Mouse (Mus musculus) monocyte, adult 2 months (primary cell): ENCODE measurements around the gene Col2a1.

Experiments
- DNase-seq, 2 experiments: peaks; one replicate each; pipeline ENCODE4 v3.0.0; 2022; ENCODE audit warnings: low spot score in 2 of 2, low read depth in 1 of 2

Col2a1 gene

DNA sequence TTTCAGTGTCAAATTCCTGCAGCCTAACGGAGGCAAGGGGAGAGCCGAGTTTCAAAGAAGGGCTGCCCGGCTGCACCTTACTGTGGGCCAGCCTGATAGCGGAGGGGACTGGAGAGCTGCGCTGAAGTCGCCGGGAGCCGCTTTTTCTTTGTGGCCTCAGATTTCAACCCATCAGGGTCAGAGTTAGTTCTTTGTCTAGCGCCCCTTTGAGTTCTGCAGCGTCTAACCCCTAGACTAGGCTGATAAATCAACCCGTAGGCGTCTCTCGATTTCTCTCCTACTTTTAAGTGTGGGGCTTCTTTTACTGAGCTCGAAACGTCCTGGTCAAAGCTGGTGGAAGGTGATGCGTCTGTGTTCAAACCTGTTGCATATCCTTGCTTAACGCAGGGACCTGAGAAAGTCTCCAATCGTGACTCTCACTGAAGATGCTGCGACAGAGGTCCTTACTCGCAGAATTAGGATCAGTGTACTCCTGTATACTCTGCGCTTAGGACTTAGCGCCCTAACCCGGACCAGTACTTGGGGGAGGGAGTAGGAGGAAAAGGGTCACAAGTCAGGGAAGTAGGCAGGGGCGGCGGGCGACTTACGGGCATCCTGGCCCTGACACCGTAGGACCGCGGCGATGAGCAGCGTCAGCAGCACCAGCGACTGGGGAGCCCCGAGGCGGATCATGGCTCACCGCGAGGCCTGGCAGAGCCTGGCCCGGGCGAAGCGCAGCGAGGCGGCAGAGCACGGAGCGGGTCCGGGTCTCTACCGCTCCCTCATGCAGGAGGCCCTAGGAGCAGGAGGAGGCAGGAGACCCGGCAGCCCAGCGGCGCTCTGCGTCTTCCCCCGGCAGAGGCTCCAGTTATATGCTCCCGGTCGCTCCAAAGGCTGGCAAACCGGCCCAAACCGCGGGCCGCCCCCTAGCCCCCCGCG, at the start of gene Col2a1:
Gene Col2a1, minus strand, starts transcription at position 874 of the 918 bp plus-strand sequence.
- no peak for DNase-seq

DNA sequence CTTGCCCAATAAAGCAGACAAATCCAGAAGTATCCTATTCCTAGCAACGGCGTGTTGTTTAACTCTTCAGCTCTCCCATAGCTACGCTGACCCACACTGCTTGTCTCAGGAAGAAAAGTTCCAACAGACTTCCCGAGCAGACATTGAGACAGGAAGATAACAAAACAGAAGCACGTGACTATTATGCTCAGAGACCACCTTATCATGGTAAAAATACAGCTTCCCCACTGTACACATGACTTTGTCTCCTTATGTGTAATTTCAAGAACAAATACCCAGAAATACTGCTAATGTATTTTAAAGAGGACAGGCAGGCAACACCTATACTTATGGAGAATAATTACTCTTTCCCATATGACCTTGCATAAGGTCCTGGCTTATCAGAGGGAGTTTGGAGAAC, 47.2 kb upstream of the Col2a1 start:
- no peak for DNase-seq

DNA sequence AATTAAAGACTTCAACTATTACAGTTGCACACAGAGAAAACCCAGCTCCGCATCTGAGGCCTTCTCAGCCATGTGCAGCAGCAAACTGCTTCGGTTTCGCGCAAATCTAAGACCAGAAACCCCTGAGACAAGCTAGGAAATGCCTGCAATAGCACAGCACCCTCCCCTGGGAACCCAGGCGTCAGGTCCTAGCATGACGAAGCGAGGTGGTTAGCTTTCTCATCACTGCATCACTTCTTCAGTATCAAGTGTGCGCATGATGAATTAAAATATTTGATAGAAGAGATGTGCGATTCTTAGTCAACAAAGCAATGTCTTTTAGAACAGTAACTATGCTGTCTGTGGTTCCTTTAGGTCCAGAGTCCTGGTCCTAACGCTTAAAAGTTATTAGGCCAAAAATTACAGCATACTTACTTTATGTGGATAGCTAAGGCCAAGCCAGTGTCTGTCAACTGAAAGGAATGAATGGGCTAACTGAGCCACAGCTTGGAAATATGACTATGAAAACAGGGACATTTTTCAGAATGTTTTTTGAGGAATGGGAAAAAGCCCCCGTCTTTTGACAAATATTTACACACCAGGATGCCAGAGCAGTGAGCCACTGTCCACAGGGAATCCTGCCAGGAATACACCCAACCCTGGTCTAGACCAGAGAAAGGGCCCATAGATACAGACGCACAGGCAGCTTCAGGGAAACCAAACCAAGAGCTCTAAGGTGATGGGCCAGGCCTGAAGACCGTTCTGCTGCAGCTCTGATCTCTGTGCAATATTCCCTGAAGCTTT, 44.6 kb upstream of the Col2a1 start:
- no peak for DNase-seq

DNA sequence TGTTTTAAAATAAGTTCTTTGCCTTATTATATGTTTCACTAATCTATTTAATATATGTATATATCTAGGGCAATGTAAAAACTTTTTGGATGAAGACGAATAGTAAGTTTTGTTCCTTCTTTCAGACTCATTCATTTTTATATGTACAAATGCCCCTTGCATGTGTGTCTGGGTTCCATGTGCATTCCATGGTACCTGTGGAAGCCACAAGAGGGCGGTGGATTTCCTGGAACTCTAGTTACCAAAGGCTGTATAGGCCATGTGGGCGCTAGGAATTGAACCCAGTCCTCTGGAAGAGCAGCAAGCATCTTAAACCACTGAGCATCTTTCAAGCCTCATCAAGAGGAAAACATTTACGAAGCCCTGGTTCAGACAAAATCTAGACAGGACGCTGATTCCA, 39.9 kb upstream of the Col2a1 start:
- no peak for DNase-seq

DNA sequence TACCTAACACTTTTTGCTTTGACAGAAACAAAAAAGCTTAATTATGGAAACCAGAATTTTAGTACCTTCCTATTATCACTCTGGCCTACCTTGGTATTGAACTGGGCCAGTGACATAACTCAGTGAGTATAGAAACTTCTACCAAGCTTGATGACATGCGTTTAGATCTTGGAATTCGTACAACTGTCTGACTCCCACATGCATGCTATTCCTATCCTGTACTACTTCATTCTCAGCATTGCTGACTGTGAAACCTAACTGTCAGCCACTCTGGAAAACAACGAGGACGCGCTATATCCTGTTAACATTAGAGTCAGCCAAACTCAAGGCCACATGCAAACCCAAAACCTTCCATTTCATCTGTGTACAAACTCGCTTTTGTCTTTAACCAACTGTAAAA, 39.5 kb upstream of the Col2a1 start:
- DNase-seq = no peak

DNA sequence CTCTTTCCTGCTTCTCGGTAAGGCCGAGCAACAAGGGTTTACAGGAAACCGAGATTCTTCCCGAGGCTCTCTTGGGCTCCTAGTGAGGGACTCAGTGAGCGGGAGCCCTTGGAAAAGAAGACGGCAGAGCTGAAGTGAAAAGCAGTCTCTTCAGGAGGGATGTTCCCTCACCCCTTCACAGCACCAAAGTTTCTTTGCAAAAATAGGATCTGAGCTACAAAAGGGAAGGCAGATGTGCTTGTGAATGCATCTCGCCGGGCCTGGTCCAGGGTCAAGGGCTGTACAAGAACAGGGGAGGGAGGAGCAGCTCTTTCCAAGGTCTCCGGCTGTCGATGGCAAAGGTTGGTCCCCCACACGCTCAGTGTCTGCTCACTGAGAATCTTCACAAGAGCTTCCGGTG, 38.0 kb upstream of the Col2a1 start:
- no peak for DNase-seq

DNA sequence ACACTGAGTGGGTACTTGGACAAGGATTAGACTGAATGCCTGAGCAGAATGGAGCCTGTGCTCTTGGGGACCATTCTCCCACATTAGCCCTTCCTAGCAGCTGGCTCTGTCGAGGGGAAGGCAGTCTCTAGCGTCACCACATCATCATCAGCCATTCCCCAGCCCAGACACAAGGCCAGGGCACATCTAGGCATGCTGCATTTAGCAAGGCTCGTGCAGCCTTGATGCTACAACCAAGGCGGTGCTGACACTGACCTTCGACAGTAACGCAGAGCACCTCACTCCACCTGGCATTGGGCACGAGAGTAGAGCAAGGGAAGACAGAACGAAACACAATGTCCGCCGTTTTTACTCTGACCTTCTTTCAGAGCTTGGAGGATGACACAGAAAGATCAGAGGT, 35.2 kb upstream of the Col2a1 start:
- DNase-seq = no peak

DNA sequence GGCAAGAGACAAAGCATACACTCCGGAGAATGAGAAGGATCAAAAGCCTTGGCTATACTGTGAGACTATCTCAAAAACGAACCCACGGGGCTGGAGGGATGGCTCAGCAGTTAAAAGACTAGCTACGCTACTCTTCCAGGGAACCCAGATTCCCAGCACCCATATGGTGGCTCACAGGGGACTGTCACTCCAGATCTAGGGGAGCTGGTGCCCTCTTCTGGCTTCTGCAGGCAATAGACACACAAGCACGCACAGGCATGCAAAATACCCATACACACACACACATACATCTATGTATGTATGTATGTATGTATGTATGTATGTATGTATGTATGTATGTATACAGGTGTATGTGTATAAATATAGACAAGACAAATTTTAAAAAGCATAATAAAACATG, 32.1 kb upstream of the Col2a1 start:
- no peak for DNase-seq

DNA sequence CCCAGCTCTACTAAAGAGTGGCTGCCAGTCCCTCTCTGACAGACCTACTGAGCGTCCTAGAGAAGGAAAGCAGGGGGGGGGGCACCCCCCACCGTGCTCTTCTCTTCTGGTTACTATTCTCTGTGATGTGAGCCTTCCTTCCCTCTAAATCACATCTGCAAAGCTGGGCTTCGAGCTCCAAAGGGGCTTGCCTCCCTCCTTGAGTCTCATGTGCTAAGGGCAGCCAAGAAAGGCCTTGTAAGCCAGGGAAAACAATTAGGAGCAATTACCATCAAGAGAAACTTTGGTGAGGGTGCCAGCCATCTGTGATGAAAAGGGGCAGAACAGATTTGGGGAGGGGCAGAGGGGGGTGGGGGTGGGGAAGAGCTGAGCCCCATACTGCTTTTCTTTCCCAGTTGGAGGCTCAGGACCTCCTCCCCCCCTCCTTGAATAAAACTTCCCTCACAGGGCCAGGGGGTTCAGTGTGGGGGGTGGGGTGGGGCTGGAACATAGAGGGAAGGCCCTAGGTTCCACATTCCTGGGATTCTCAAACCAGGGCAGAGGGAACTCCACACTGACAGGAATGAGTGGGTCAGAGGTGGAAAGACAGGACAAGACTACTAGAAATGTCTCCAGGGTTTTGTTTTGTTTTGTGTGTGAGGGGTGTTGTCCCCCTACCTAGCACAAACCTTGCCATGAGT, 30.7 kb upstream of the Col2a1 start:
- no peak for DNase-seq

DNA sequence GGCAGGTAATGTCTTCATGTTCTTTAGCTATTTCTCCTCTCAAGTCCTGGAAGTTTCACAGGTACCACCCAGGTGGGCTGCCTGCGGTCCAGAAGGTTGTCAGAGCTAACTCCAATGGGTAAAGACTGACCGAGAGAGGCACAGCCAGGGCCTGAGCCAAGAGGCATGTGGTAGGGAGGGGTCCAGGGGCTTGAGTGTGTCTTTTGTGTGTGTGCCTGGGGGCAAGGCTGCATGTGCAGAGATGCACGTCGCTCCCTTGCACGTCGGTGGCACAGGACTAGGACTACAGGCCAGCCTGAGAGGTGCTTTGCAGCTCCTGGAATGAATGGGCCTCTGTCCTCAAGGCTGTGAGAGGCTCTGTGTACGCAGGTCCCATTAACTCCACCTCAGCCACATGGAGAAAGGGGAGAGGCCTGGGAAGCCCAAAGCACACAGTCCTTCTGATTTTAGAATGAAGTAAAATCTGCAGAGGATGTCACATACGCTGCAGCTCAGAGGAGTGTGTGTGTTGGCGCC, 28.8 kb upstream of the Col2a1 start:
- no peak for DNase-seq

DNA sequence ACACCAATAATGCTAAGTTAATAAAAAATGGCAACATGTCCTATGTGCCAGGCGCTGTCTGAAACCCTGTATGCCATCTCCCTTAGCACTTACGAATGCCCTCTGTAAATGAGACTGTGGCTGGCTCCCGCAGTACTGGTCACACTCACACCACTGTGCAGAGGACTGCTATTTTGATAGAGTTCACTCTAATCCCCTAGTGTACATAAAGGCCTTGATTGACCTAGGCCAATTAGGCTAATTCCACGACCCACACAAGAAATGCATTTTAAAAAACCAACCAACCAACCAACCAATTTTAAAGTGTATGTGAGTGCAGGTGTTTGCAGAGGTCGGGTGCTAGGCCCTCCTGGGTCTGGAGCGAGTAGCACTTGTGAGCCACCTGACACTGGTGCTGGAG, 25.3 kb upstream of the Col2a1 start:
- DNase-seq = no peak

DNA sequence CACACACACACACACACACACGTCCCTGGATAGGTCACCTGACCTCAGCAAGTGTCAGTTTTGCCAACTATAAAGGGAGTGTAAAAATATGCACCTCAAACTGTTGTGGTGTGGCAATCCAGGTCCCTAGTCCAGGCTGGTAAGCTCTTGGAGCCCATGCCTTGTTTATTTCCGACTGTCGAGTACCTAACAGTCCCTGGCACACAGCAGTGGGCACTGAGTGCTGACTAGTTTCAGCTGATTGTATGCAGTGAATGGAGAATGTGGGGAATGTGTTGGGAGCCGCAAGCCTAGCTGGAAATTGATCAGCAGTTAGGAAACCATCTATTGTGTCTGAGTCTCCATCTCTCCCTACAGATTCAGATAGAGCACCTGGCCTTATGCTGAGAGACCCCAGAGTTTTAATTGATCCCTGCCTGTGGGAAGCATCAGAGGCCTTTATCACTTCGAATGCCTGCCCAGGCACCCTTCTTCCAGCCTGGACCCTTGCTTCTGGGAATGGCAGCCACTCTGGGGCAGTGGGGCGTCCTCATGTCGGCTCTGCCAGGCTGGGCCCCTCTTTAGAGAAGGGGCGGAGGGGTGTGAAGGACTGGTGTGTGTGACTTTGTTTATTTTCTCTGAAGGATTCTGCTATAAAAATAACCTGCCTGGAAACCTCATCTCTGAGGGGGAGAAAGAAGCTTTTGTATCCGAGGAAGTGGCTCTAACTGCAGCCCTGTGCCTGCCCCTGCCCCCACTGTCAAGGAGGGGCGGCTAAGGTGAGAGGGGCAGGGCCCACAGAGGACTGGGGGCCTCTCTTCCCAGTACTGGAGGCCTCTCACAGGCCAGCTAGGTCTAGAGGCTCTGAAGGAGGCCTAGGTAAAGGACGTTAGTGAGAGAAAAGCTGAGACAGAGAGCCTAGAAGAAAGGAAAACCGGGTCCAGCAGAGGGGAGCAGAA, 22.7 kb upstream of the Col2a1 start:
- no peak for DNase-seq

DNA sequence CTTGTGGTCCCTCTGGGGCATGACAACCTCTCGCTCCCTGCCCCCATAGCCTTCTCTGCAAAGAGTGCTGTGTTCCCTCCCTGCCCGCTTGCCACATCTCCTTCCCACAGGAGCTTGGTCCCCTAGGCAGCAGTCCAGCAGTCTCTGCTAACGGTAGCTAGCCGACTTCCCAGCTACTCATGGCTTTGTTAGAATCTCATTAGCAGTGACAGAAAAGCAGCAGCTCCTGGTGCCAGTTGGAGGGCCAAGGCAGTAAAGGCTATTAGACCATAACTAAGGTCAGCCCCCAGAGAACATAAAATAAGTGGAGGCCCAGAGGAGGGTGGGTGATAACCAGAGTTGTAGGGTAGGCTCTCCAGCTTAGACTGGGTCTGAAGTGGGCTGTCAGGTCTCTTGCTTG, 21.1 kb upstream of the Col2a1 start:
- no peak for DNase-seq

DNA sequence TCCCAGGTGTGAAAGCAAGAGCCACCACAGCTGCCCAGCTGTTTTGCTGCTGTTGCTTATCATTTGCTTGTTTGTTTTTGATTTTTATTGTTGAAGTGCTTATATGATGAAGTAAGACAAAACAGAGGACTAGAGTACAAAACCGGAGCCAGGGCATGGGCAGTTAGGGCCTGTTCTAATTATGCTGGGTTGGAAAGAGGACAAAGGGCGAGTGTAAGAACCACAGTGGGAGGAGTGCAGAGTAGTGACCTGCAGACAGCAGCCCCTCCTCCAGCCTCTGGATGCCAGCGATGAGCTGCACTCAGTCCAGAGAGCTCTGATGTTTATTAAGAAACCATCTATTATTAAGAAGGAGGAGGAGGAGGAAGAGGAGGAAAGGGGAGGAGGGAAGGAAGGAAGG, 18.6 kb upstream of the Col2a1 start:
- no peak for DNase-seq

DNA sequence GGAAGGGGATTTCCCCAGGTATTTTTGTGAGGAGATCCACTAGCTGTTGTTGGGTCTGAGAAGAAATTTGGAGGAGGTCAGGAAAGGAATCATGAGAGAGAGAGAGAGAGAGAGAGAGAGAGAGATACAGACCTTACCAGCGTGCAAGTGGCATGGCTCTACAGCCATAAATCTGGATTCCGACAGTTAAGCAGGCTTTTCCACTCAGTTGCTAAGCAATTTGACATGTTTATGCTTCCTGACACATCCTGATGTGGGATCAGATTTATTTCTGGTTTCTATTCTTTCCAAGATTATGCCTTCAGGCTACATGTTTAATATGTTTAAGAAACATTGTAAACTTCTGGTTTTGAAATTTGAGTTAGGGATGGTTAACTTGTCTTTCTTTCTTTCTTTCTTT, 17.4 kb upstream of the Col2a1 start:
- DNase-seq = no peak

DNA sequence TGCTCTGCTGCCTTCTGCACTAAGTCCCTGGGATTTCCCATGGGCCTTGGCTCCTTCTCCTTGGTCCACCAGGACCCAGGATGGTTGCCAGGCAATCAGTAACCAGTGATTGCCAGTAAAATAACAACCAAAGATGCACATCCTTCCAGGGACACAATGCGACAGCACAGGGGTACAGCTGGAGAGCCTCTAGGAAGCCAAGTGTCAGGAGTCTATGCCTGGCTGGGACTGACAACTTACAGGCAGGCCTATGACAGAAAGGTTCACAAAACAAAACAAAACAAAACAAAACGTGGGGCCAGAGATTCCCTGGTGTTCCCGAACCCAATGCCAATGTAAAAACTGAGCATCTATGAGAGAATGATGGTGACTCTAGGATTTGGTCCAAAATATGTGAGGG, 14.6 kb upstream of the Col2a1 start:
- DNase-seq = no peak

DNA sequence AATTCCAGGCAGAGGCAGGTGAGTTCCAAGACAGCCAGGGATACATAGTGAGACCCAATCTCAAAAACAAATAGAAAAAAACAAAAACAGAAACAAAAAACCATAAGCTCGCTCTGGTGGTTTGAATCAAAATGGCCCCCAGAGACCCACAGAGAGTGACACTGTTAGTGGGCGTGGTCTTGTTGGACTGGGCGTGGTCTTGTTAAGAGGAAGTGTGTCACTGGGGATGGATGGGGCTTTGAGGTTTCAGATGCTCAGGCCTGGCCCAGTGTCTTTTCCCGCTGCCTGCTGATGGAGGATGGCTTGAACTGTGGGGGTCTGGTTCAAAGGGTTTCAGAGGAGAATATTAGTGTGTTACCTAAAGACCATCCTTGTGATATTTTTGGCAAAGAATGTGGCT, 13.4 kb upstream of the Col2a1 start:
- no peak for DNase-seq

DNA sequence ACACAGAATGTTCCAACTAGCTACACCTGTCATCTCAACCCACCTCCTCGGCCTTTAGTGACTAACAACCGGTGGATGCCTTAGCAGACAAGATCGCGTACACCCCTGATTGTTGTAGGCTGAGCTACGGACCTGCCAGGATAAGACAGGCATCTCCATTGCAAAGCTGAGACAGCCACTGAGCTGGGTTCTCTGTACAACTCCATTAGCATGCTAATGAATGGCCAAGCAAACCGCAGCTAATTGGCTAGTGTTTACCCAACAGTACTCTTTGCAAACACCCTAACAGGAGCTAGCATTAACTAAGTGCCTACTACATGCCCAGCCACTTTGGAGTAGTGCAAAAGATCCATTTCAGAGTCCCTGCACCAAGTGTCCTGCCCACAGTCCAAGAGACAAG, 8.3 kb upstream of the Col2a1 start:
- no peak for DNase-seq

DNA sequence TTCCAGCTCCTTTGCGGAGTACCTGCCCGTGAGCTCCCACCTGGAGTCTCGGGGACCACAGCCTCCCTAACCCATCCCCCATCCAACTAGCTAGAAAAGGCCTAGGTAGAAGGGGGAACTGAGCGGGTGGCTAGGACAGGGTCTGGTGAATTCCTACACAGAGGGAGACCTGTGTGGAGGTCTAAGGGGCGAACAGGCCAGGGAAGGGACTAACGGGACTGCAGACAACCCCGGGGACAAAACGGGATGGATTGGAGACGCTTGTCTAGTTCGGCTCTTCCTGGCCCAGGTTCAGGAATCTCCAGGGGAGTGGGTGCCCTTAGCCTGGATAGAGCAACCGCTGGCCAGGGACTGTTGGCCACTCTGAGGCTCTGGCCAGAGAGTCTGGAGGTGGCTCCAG, 686 bp upstream of the Col2a1 start:
- no peak for DNase-seq

DNA sequence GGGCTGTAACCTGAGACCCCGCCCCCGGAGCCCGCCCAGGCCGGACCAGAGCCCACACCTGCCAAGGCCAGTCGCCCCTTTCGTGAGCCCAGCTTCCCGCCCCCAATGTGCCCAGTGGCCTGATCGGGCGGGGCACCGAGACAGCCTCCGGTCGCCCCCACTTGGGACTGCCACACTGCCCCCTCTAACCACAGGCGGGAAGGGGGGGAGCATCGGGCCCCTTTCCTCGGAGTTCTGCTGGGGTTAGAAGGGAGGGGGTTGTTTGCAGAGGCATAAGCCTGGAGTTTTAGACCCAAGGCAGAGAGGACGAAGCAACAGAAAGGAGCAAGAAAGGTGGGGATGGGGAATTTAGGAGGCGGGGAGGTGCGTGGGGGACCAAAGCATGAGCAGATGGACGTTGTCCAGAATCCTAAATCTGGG, 255 bp upstream of the Col2a1 start:
- DNase-seq = no peak
